Mouse (Mus musculus): ENCODE data around the gene Ptges3l. TPM values are rescaled to one million over a fixed set of nuclear protein-coding genes. Genes with fewer than 3 reads are reported as not detected.
"Not testable (repeated sequence)": the region's sequence is repeated elsewhere in the genome, so short reads cannot be mapped to it uniquely, and the experiment has no call there.

Gene Ptges3l
- total RNA-seq, 2 experiments from 2014 or later, result 4.1 to 4.5 TPM

GRCm38 (mm10) chr11:101424105-101424851 lies 855 bp downstream of the Ptges3l start, which contains the start of gene Gm27029:
Gm27029 (minus strand) TSS chr11:101424796.
- DNase-seq (ENCODE audit: low spot score in 2 of 2), result peak; percentile 36 to 49

GRCm38 (mm10) chr11:101420148-101420547 lies 5.0 kb downstream of the Ptges3l start:
- no peak for DNase-seq (ENCODE audit: low spot score in 2 of 2)

GRCm38 (mm10) chr11:101419610-101420009 lies 5.5 kb downstream of the Ptges3l start:
- DNase-seq (ENCODE audit: low spot score in 2 of 2), result no peak

- peak in 1 of 2 experiments; percentile 31 for DNase-seq (ENCODE audit: low spot score in 2 of 2)
These were observed 6.1 kb downstream of the Ptges3l start for GRCm38 (mm10) chr11:101418991-101419390.

GRCm38 (mm10) chr11:101417101-101417855 lies 7.9 kb downstream of the Ptges3l start, which contains the start of gene Aarsd1:
Aarsd1 (minus strand) TSS chr11:101417615.
- peak; percentile 91 to 92 for DNase-seq (ENCODE audit: low spot score in 2 of 2)

- no peak for DNase-seq (ENCODE audit: low spot score in 2 of 2)
These were observed 8.6 kb downstream of the Ptges3l start for GRCm38 (mm10) chr11:101416433-101417100.

- DNase-seq (ENCODE audit: low spot score in 2 of 2), result no peak
These were observed 9.8 kb downstream of the Ptges3l start for GRCm38 (mm10) chr11:101415306-101415705.

GRCm38 (mm10) chr11:101395110-101395509 lies 30.0 kb downstream of the Ptges3l start:
- DNase-seq (ENCODE audit: low spot score in 2 of 2), result peak; percentile 71 to 74

GRCm38 (mm10) chr11:101381817-101382216 lies 43.3 kb downstream of the Ptges3l start:
- no peak for DNase-seq (ENCODE audit: low spot score in 2 of 2)

GRCm38 (mm10) chr11:101378926-101379325 lies 46.2 kb downstream of the Ptges3l start:
- no peak for DNase-seq (ENCODE audit: low spot score in 2 of 2)

GRCm38 (mm10) chr11:101378196-101378595 lies 46.9 kb downstream of the Ptges3l start:
- not testable (repeated sequence) for DNase-seq (ENCODE audit: low spot score in 2 of 2)

- DNase-seq (ENCODE audit: low spot score in 2 of 2), result no peak
These were observed 50.7 kb downstream of the Ptges3l start for GRCm38 (mm10) chr11:101374421-101374938.

- DNase-seq (ENCODE audit: low spot score in 2 of 2), result no peak
These were observed 55.0 kb downstream of the Ptges3l start for GRCm38 (mm10) chr11:101370141-101370540.

Small RNA genes lying within 50 kb of the gene (microRNA-seq; reads per million reads assigned to microRNA genes)
- 0.99 to 2.7 reads per million in 2 experiments for gene Mir6929

Other genes with a start within 250 kb of the Ptges3l start
- gene Ccr10, start 249.9 kb downstream of the Ptges3l start, total RNA-seq (2021), result under 1 TPM in 1 of 2 experiments, not detected in 1; 0.28 TPM
- 10 to 100 TPM; 55.7 to 62.7 TPM for gene Ezh1, start 198.9 kb downstream of the Ptges3l start, total RNA-seq (2021)
- 10 to 100 TPM; 31.4 to 37.8 TPM for gene Ramp2, start 179.3 kb downstream of the Ptges3l start, total RNA-seq (2021)
- 10 to 100 TPM; 56.8 to 65.8 TPM for gene Vps25, start 171.6 kb downstream of the Ptges3l start, total RNA-seq (2021)
- 1 to 10 TPM; 7.0 to 8.8 TPM for gene Wnk4, start 164.8 kb downstream of the Ptges3l start, total RNA-seq (2021)
- gene Cntd1, start 146.3 kb downstream of the Ptges3l start, total RNA-seq (2021), result under 1 TPM; 0.46 to 0.56 TPM
- 100 to 1,000 TPM; 103 to 112 TPM for gene Coa3, start 146.2 kb downstream of the Ptges3l start, total RNA-seq (2021)
- gene Becn1, start 123.0 kb downstream of the Ptges3l start, total RNA-seq (2021), result 100 to 1,000 TPM; 202 to 214 TPM
- 100 to 1,000 TPM; 128 to 131 TPM for gene Psme3, start 109.1 kb downstream of the Ptges3l start, total RNA-seq (2021)
- 1 to 10 TPM; 5.4 to 6.9 TPM for gene Aoc2, start 100.3 kb downstream of the Ptges3l start, total RNA-seq (2021)
- gene Aoc3, start 94.7 kb downstream of the Ptges3l start, total RNA-seq (2021), result under 1 TPM; 0.61 to 0.74 TPM
- not detected for gene G6pc, start 57.8 kb downstream of the Ptges3l start, total RNA-seq (2021)
- 10 to 100 TPM; 47.6 to 48.8 TPM for gene Aarsd1, start 7.7 kb downstream of the Ptges3l start, total RNA-seq (2021)
- gene Gm27029, start 537 bp downstream of the Ptges3l start, total RNA-seq (2021), result 1 to 10 TPM; 8.2 to 8.6 TPM
- gene Rundc1, start 248 bp downstream of the Ptges3l start, total RNA-seq (2021), result 10 to 100 TPM; 40.9 to 46.9 TPM
- 10 to 100 TPM; 51.0 to 52.1 TPM for gene Rpl27, start 17.0 kb upstream of the Ptges3l start, total RNA-seq (2021)
- gene Ifi35, start 23.1 kb upstream of the Ptges3l start, total RNA-seq (2021), result 1 to 10 TPM; 2.6 to 3.2 TPM
- 100 to 1,000 TPM; 158 to 161 TPM for gene Rnd2, start 39.7 kb upstream of the Ptges3l start, total RNA-seq (2021)
- 10 to 100 TPM; 37.9 to 44.5 TPM for gene Vat1, start 40.9 kb upstream of the Ptges3l start, total RNA-seq (2021)
- gene Brca1, start 126.6 kb upstream of the Ptges3l start, total RNA-seq (2021), result 1 to 10 TPM in 1 of 2 experiments, under 1 TPM in 1; 0.74 to 1.2 TPM
- 100 to 1,000 TPM; 135 to 198 TPM for gene Nbr1, start 126.8 kb upstream of the Ptges3l start, total RNA-seq (2021)
- 1 to 10 TPM; 1.6 to 2.0 TPM for gene Tmem106a, start 156.9 kb upstream of the Ptges3l start, total RNA-seq (2021)
- not detected for gene Gm11634, start 173.9 kb upstream of the Ptges3l start, total RNA-seq (2021)
- gene Rdm1, start 201.9 kb upstream of the Ptges3l start, total RNA-seq (2021), result 10 to 100 TPM in 1 of 2 experiments, 1 to 10 TPM in 1; 9.0 to 11.0 TPM
- gene Arl4d, start 240.2 kb upstream of the Ptges3l start, total RNA-seq (2021), result 10 to 100 TPM; 34.7 to 37.2 TPM

All from left cerebral cortex, adult 18-20 months (tissue).